Mouse (Mus musculus) megakaryocyte progenitor cell, adult 5-6 weeks (primary cell): Measurements from ENCODE around the gene Gabrp. TPM values are rescaled to one million over a fixed set of nuclear protein-coding genes. Genes with fewer than 3 reads are reported as not detected.

Experiments
- ATAC-seq: replicated peaks from 2 replicates; pipeline ENCODE4 v1.8.0; 2016; ENCODE audit warnings: mild to moderate bottlenecking, moderate TSS enrichment, inconsistent platforms; ENCODE audit not compliant: poor library complexity
- total RNA-seq, 2 experiments: library from RNA; stranded (forward) in 1 of 2; stranded (reverse) in 1 of 2; fragments of 157-497, 149-512 nt in 1 of 2; fragments of 200-1000 nt in 1 of 2; gene quantifications; 2 replicates each; pipeline versions ENCODE4 v1.2.3 to v1.2.4; 2015 to 2017

Gene Gabrp
- total RNA-seq (2015) (not detected in 2 replicates), total RNA-seq (2017) (not detected in 2 replicates)

DNA sequence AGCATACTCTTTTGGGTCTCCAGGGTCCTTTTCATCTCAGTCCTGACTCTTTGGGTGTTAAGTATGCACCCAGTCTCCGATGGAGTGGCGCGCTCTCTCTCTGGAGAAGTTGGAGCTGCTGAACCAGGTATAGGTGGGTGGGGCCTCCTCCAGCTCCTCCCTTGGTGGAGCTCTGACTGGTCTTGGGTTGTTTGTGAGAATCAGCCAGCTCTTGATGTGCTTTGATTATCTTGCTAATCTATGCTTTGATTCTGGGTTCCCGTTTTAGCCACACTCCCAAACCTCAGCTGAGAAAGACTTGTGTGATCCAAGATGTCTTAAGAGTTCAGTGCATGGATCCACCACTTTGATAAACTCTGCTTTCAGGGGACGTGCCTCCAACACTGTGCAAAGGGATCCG, at the start of gene Gabrp:
TSS of gene Gabrp (minus strand) at position 101 of the 400 bp plus-strand sequence.
- no peak for ATAC-seq

DNA sequence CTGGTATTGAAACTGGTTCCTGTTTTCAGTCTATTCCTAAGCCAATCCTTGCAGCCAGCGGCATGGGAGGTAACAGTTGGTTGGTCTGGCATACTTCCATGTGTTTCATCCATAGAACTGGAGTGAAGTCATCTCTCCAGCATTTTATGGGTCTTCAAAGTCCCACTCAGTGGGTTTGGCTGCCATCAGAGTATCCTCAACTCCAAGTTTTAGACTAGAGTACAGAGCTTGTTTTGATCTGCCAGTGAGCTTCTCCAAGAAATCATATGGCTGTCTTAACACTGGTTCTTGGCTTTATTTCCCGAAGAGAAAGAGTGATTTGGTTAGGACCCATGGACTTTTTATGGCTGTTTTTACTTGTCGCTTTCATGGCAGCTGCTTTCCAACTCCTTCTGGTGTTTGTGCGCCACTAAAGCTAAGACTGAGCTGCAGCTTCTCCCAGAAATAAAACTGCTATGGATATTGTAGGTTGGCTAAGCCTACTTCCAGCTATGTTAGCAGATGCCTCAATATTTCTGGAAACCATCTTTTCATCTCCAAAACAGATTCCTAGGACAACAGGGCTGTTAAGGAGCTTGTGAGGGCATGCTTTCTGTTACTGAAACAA, 48.5 kb upstream of the Gabrp start:
- ATAC-seq, result no peak

DNA sequence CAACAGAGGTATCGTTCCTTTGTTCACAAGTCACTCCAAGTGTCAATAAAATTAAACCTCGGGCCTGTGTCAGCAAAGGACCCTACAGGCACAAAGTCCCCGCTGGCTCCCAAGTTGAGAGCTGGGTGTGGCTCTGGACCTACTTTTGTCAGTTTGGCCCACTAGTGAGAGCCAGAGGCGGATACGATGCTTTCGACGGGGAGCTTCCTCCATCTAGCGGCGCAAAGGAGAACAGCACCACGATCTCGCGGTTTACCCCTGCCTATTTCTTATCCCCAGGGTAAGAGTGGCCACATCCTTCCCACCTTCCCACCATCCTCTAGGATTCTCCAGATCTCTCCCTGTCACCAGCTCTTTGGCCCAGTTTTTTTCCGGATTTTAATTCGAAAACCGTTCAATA, 35.5 kb upstream of the Gabrp start:
- ATAC-seq, result peak; percentile 98

DNA sequence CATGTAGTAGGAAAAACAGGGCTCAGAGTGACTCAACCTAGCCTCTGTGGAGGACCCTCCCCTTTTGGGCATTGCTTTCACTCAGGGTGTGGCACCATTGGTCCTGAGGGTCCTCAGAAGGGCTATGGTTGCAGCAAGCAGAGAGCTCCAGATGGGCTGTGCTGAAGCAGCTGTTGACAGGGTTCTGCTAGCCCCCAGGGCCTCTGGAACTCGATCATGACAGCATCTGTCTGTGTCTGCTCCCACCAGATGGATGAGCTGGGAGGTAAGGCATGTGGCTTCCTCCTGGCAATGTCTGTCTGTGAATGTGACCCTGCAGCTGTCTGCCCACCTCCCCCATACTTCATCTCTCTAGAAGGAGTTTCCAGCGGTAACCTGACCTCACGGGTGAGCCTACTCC, 29.0 kb upstream of the Gabrp start:
- no peak for ATAC-seq

DNA sequence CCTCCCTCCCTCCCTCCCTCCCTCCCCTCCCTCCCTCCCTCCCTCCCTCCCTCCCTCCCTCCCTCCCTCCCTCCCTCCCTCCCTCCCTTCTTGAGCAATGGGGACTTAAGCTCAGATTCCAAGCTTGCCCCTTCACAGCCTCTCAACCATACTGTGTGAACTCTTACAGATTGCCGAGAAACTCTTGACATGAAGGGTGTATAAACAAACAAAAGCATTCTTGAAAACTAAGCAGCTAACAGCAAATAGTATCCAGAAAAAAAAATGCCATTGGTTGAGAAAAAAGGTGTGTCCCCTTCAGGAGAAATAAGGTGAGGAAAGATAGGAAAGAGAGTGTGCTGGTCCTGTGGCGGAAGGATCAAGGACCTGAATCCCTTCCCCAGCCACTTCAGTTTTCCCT, 24.4 kb upstream of the Gabrp start:
- no peak for ATAC-seq

DNA sequence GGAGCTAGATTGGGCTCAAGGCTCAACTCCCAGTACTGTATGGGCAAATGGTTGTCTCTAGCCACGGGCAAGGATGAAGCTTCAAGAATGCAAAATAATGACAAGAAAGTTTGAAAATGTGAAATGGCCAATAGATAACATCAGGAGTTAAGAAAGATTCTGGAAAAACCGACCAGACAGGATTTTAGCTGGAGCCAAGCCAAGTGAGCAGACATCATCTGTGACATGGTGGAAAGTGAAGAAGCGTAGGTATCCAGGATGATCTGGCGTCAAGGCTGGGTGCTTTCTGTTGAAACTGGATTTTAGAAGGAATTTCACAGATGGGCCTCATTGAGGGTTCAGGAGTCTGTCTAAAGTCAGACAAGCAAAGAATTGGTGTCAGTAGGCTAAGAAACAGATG, 20.2 kb upstream of the Gabrp start, which contains the start of gene D130052B06Rik:
TSS of gene D130052B06Rik (plus strand) at position 317 of the 400 bp plus-strand sequence.
- no peak for ATAC-seq

DNA sequence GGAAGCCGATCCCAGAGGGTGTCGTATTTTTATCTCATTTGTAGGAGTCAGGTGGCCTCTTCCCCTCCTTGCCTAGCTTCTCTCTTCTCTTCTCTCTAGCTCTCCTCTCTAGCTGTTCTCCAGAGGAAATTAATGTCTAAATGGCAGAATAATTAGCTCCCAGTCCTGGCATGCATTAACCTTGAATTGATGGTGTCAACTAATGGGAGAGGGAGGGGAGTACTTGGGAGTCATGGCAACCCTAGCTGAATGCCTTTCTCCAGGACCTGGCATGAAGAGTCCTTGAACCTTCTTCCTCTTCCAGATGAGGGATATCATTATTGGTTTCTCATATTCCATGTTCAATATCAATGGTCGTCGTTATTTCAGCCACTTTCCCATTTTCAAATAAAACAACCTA, 17.9 kb upstream of the Gabrp start:
- ATAC-seq, result no peak

DNA sequence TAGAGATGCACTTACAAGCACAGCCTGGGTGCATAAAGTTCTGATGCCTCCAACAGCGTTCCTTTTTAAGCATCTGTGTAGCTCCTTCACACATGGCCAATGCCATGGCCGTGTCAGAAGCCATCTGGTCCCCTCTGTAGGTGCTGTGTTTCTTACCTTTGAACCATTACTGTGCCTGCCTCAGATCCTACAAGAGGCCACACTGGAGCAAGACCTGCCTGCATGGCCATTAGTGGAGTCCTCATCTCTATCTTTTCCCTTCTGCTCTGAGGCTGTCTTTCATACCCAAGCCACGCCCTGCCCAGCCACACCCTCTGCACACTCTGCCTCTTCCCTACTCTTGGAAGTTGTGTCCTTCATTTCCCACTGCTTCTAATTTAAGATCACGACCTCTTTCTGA, 14.1 kb upstream of the Gabrp start:
- no peak for ATAC-seq

DNA sequence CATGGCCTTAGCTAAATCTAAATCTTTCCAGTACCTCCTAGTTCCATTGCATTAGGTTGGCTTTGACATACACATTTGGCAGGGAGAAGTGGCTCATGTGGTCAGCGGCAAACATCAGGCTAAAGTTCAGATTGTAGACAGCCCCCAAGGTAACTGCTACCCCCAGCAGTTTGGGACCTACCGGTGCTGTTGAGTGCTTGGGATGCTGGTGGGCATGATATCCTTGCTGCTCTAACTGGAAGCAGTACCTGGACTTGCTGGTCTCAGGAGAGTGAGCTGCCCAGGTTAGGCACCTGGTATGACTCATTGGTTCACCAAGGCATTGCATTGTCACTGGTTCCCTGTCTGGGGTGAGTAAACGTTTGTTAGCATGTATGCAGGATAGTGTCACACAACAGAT, 12.0 kb upstream of the Gabrp start:
- no peak for ATAC-seq

DNA sequence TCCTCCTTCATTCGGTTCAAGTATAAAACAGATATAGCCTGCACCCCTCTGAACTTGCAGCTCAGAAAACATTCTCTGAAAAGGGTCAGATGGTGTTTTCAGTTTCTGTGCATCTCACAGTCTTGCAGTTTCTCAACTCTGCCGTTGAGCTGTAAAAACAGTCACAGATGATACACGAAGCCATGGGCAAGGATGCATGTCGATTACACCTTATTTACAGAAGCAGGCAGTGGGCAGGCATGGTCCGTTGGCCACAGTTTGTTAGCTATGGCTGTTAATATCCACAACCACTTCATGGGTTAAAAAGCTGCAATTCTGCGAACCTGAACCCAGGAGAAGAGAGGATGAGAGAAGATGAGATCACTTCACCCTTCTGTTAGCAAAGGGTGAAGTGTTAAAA, 7.9 kb upstream of the Gabrp start:
- ATAC-seq, result no peak

DNA sequence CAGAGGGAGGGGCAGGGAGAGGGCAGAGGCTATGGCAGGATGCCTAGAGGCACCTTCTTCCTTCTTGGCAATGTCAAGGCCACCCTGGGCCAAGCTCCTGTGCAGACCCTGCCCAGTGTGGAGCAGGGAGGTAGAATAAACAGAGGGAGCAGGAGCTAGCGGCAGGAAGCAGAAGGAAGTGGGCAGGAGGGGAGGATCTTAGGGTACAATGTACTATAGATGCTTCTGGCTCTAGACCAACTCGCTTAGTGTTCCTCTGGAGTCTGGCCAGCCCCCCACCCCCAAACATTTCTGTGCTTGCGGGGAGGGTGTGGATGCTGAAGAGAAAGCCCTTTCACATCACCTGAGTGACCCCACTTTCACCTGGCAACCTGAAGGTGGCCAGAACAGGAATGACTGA, 862 bp upstream of the Gabrp start:
- ATAC-seq, result no peak

DNA sequence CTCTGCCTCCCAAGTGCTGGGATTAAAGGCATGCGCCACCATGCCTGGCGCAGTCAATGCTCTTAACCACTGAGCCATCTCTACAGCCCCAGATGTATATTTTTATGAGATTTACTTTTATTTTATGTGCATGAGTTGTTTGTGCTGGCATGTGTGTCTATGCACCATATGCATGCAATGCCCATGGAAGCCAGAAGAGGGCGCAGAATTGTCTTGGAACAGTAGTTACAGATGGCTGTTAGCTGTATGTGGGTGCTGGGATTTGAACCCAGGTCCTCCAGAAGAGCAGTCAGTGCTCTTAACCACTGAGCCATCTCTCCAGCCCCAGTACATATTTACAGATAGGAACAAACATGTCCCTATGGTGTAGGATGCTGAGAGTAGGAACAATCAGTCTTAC, 3.8 kb downstream of the Gabrp start:
- ATAC-seq, result no peak; the same call in 1 of the 2 replicates

DNA sequence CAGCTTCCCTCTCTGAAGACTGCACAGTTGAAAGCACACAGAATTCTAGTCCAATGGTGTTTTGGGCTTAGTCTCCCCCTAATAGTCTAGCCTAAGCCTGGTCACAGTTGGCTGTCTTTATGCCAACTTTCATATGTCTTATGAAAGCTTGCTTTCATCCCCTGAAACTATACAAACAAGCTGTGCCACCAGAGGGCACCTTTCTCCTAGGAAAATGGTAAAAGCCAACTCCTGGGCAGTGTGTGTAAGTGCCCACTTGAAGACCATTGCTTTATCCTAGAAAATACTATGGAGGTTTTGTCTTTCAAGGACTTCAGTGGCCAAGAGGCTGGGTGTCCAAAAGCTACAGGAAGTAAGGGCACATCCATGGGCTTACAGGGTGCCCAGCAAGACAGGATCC, 8.3 kb downstream of the Gabrp start:
- no peak for ATAC-seq

DNA sequence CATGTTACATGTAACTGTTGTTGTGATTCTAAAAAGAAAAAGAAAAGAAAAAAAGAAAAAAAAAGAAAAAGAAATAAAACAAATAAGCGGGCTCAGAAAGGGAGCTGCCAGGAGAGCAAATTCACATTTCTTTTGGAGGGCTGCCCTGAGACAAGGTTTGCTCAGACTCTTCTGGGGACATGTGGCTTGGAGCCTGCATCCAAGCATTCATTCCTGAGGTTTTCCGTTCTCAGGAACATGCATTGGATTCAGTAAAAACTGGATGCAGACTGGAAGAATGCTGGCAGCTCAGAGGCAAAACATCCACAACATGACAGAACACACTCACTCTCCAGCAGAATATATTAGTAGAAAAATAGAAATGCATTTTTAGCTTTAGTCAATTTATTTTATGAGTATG, 14.8 kb downstream of the Gabrp start:
- ATAC-seq, result no peak

DNA sequence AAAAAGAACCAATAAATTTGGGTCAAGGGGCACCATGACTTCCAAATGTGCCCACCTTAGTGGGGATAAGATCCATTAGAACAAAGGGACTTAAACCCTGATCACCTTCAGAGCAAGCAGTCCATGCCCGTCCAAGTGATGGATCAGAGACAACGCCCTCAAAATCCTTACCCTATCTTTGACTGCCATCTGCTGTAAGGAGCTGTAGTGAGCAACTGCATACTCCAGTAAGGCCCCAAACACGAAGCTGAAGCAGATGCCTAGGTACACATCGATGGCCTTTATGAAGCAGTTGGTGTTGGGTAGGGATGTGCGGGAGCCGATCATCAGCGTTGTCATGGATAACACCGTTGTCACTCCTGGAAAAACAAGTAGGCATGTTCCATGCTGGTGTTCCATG, 24.6 kb downstream of the Gabrp start:
- peak; percentile 42; the same call in 1 of the 2 replicates for ATAC-seq

DNA sequence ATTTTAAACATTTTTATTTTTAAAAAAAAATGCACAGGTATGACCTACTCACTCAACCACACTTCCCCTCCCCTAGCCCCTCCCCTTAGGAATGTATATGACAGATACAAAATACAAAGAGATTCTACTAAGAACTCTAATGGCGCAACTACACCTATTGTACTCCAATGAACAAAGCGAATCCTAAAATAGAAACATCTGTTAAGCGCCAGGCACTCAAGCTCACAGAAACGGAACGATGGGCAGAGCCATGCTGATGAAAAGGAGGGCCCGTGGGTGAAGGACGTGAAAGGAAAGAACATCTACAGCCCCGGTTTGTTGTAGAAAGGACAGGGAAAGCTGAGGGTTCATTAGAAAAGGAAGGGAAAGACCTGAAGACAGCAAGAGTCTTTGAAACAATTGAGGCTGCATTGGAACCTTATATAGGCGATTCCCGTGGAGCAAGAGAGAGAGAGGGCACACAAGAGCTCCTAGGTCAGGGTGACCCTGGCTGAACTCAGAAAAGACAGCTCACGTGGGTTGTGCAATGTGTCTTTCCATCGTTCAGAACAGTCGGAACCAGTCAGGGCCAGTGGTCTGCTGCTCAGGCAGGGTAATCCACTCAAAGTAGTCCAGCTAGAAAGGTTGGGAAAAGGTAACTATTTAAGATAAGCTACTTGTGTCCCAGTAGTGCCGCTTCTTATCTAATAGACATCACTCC, 27.7 kb downstream of the Gabrp start:
- ATAC-seq, result no peak

DNA sequence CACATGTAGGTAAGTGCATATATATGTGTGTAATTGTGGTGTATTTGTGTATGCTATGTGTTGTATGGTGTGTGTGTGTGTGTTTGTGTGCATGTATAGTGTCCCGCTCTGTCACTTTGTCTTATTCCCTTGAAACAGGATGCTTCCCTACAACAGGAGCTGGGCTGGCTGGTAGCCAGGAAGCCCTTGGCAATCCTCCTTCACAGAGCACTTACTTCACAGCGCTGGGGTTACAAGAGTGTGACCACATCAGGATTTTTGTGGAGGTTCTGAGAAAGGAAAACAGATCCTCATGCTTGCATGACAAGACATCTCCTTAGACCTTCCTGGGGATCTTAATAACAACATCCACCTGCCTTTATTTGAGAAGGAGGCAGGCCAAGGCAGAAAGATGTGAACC, 31.4 kb downstream of the Gabrp start:
- no peak for ATAC-seq

DNA sequence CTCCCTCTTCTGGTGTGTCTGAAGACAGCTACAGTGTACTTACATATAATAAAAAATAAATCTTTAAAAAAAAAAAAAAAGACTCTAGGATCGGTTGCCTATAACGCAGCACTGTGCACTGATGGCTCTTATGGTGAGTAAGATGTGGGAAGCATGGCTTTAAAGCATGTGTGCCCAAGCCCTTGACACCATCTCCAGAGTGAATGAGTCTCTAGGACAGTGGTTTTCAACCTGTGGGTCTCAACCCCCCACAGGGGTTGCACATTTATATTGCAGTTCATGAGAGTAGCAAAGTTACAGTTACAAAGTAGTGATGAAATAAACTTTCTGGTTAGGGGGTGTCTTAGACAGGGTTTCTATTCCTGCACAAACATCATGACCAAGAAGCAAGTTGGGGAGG, 33.8 kb downstream of the Gabrp start:
- ATAC-seq, result no peak

DNA sequence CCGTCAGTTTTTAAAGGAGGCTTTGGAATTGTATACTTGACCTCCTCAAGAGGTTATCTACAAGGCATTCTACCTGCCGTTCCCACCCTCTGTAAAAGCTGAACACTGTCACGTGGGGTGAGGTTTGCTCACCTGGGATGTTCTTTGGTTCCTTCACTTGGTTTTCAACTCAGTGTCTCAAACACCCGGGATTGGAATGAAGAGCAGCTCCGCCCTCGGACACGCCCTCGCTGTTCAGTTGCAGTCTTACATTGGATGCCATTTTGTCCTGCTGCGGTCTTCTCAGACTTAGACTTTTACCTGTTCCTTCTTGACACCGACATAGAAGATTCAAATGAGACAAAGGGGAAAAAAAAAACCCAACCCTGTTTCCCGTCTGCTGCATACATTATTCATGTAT, 34.6 kb downstream of the Gabrp start:
- no peak for ATAC-seq

DNA sequence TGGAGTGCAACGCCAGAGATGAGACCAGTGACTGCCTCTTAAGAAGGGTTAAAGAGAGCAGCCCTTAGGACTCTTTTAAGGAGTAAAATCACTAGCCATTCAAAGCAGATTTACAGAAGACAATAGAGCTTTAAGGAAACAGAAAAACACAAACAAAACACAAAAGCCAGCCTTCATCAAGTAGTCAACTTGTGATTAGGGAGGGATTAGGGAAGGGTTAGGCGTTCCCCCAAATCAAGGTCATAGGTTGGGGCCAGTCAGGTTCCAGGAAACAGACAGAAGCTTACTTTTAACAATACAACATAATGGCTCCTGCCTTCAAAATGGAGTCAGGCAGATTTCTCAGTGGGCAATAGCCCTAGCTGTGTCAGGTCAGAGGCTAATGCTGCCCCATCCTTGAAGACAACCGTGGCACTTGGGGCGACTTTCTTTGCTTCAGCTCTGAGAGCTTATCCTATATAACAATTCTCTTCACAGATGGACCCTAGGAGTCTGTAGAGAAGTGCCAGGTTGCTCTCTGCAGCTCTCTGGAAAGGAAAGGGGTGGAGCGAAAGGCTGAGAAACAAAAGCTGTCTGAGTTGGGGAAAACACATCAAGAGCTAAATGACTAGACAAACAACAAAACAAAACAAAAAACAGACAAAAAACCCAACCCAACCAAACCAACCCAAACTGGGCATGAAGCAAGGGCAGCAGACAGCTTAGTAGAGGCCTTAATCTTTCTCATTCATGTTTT, 41.2 kb downstream of the Gabrp start:
- no peak for ATAC-seq

DNA sequence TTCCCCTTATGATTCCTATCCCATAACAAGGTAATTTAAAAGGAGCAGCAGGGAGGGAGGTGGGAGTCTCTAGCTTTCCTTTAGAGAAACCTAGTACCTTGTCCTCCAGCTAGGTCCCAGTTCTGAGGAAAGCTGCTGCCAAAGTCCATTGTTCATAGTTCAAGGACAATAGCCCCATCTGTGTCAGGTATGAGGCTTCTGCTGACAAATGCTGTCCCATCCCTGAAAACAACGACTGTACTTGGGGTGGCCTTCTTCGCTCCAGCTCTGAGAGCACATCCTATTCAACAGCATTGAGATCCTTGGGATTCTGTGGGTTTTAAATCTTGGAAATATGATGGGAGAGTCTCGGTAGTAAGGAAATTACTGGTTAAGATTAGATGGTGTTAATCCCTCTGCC, 42.1 kb downstream of the Gabrp start:
- no peak for ATAC-seq

DNA sequence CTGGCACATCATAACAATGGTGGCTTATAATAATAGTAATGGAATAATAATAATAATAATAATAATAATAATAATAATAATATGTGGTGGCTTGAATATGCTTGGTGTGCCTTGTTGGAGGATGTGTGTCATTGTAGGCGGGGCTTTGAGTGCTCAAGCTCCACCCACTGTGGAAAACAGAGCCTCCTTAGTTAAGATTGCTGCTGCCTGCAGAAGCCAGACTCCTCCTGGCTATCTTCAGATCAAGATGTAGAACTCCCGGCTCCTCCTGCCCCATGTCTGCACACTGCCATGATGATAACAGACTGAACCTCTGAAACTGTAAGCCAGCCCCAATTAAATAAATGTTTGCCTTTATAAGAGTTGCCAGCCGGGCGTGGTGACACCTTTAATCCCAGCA, 44.2 kb downstream of the Gabrp start:
- no peak for ATAC-seq
